Mouse (Mus musculus) CH12.LX (cell line): ENCODE measurements around the gene Slc38a9. TPM values are rescaled to one million over a fixed set of nuclear protein-coding genes. Genes with fewer than 3 reads are reported as not detected.

Source experiments
- DNase-seq: peaks from one replicate; pipeline ENCODE4 v3.0.0-alpha.2; 2013; ENCODE audit errors: extremely low read depth
- H3K27ac ChIP-seq: 2 replicates; pipeline ENCODE4 v1.5.1; 2012; ENCODE audit warnings: low read depth, mild to moderate bottlenecking, control low read depth, moderate library complexity; ENCODE audit not compliant: insufficient read depth
- H3K27me3 ChIP-seq: replicated peaks from 2 replicates; pipeline ENCODE3; 2012; ENCODE audit warnings: inconsistent platforms
- H3K36me3 ChIP-seq, 2 experiments: replicated peaks in 1 of 2; 2 replicates each; pipeline versions ENCODE3 to v1.6.1; 2012; ENCODE audit warnings: inconsistent platforms in 1 of 2, low read length in 1 of 2, mild to moderate bottlenecking in 1 of 2, mixed read lengths in 1 of 2, moderate library complexity in 1 of 2; ENCODE audit not compliant: control insufficient read depth in 1 of 2, insufficient read depth in 1 of 2
- H3K4me1 ChIP-seq, 2 experiments: 2 replicates each; pipeline ENCODE4 v1.6.1; 2012; ENCODE audit warnings: inconsistent platforms in 1 of 2, moderate library complexity in 1 of 2; ENCODE audit not compliant: insufficient read depth in 2 of 2, control insufficient read depth in 1 of 2
- H3K4me2 ChIP-seq: 2 replicates; pipeline ENCODE4 v1.6.1; 2012; ENCODE audit warnings: low read depth, mild to moderate bottlenecking, control low read depth; ENCODE audit not compliant: poor library complexity, insufficient read depth, severe bottlenecking
- H3K4me3 ChIP-seq, 3 experiments: fragments of 150-350 bp in 1 of 3; sonication (generic) in 1 of 3; replicated peaks in 1 of 3; 2 replicates each; pipeline versions ENCODE3 to v1.5.1; 2011 to 2012; ENCODE audit warnings: low read depth in 2 of 3, low read length in 2 of 3, mild to moderate bottlenecking in 2 of 3, moderate library complexity in 2 of 3, control low read depth in 1 of 3, improper control_type of control experiment in 1 of 3, inconsistent platforms in 1 of 3, mixed read lengths in 1 of 3; ENCODE audit not compliant: poor library complexity in 1 of 3
- H3K79me2 ChIP-seq: replicated peaks from 2 replicates; pipeline ENCODE4 v1.6.1; 2012; ENCODE audit warnings: mild to moderate bottlenecking, moderate library complexity; ENCODE audit not compliant: control insufficient read depth, poor library complexity, insufficient read depth, severe bottlenecking; ENCODE audit errors: extremely low read depth
- H3K9ac ChIP-seq: 2 replicates; pipeline ENCODE4 v1.6.1; 2012; ENCODE audit warnings: low read depth, mild to moderate bottlenecking, control low read depth, moderate library complexity; ENCODE audit not compliant: insufficient read depth
- H3K9me3 ChIP-seq: replicated peaks from 2 replicates; pipeline ENCODE3; 2012; ENCODE audit warnings: low read length, inconsistent platforms, mixed read lengths
- BHLHE40 ChIP-seq: IDR thresholded peaks from 2 replicates; pipeline ENCODE4 v1.6.1; 2011; ENCODE audit warnings: mild to moderate bottlenecking, low read depth, low read length, improper control_type of control experiment
- CHD2 ChIP-seq: IDR thresholded peaks from 2 replicates; pipeline ENCODE4 v1.6.1; 2011; ENCODE audit warnings: low read length, improper control_type of control experiment
- CTCF ChIP-seq, 2 experiments: IDR thresholded peaks in 1 of 2; conservative IDR thresholded peaks in 1 of 2; 2 replicates each; pipeline ENCODE4 v1.5.1; 2011 to 2012; ENCODE audit warnings: low read depth in 2 of 2, low read length in 2 of 2, improper control_type of control experiment in 1 of 2, inconsistent platforms in 1 of 2, mild to moderate bottlenecking in 1 of 2, moderate library complexity in 1 of 2
- E2F4 ChIP-seq: IDR thresholded peaks from 2 replicates; pipeline ENCODE4 v1.6.1; 2011; ENCODE audit warnings: low read depth, low read length, improper control_type of control experiment; ENCODE audit not compliant: insufficient replicate concordance
- EP300 ChIP-seq: IDR thresholded peaks from 2 replicates; pipeline ENCODE4 v1.6.1; 2011; ENCODE audit warnings: low read length, improper control_type of control experiment
- ETS1 ChIP-seq: conservative IDR thresholded peaks from 2 replicates; pipeline ENCODE4 v1.6.1; 2012; ENCODE audit warnings: low read depth, mild to moderate bottlenecking, inconsistent platforms, low read length, improper control_type of control experiment, moderate library complexity
- GABPA ChIP-seq: IDR thresholded peaks from 2 replicates; pipeline ENCODE4 v1.6.1; 2012; ENCODE audit warnings: low read depth, low read length, improper control_type of control experiment, inconsistent platforms; ENCODE audit not compliant: insufficient replicate concordance
- HCFC1 ChIP-seq: IDR thresholded peaks from 2 replicates; pipeline ENCODE4 v1.6.1; 2012; ENCODE audit warnings: low read depth, mild to moderate bottlenecking, inconsistent platforms, low read length, improper control_type of control experiment
- JUN ChIP-seq: IDR thresholded peaks from 2 replicates; pipeline ENCODE4 v1.6.1; 2011; ENCODE audit warnings: low read depth, mild to moderate bottlenecking, low read length, improper control_type of control experiment, moderate library complexity; ENCODE audit not compliant: insufficient read depth
- JUND ChIP-seq: conservative IDR thresholded peaks from 2 replicates; pipeline ENCODE4 v1.6.1; 2011; ENCODE audit warnings: low read depth, low read length, improper control_type of control experiment
- KAT2A ChIP-seq: IDR thresholded peaks from 2 replicates; pipeline ENCODE4 v1.6.1; 2012; ENCODE audit warnings: low read length, improper control_type of control experiment, inconsistent platforms; ENCODE audit not compliant: insufficient replicate concordance
- MAX ChIP-seq: IDR thresholded peaks from 2 replicates; pipeline ENCODE4 v1.6.1; 2011; ENCODE audit warnings: low read length, improper control_type of control experiment
- MEF2A ChIP-seq: IDR thresholded peaks from 2 replicates; pipeline ENCODE4 v1.6.1; 2014; ENCODE audit warnings: low read depth, mild to moderate bottlenecking, inconsistent platforms, low read length, improper control_type of control experiment, borderline replicate concordance
- MYC ChIP-seq: IDR thresholded peaks from 2 replicates; pipeline ENCODE4 v1.6.1; 2011; ENCODE audit warnings: low read depth, mild to moderate bottlenecking, improper control_type of control experiment, low read length
- POLR2AphosphoS2 ChIP-seq: IDR thresholded peaks from 2 replicates; pipeline ENCODE4 v1.6.1; 2011; ENCODE audit warnings: low read depth, low read length, improper control_type of control experiment
- RAD21 ChIP-seq: IDR thresholded peaks from 2 replicates; pipeline ENCODE4 v1.6.1; 2011; ENCODE audit warnings: low read depth, mild to moderate bottlenecking, low read length, improper control_type of control experiment, moderate library complexity
- SIN3A ChIP-seq: IDR thresholded peaks from 2 replicates; pipeline ENCODE4 v1.6.1; 2012; ENCODE audit warnings: low read length, improper control_type of control experiment, inconsistent platforms
- SMC3 ChIP-seq: IDR thresholded peaks from 2 replicates; pipeline ENCODE4 v1.6.1; 2011; ENCODE audit warnings: low read depth, low read length, improper control_type of control experiment
- TBP ChIP-seq: conservative IDR thresholded peaks from 2 replicates; pipeline ENCODE4 v1.6.1; 2011; ENCODE audit warnings: low read depth, low read length, improper control_type of control experiment
- USF2 ChIP-seq: conservative IDR thresholded peaks from 2 replicates; pipeline ENCODE4 v1.6.1; 2011; ENCODE audit warnings: low read depth, low read length, improper control_type of control experiment
- ZC3H11A ChIP-seq: IDR thresholded peaks from 2 replicates; pipeline ENCODE4 v1.6.1; 2012; ENCODE audit warnings: low read depth, mild to moderate bottlenecking, inconsistent platforms, low read length, improper control_type of control experiment
- ZNF384 ChIP-seq: IDR thresholded peaks from 2 replicates; pipeline ENCODE4 v1.6.1; 2012; ENCODE audit warnings: low read depth, low read length, improper control_type of control experiment, inconsistent platforms
- dilution Hi-C: fragments of 300-500 bp; cut with MboI; formaldehyde crosslinking; loops from 2 replicates; pipeline ENCODE4 v1.14.3; 2020; ENCODE audit warnings: low sequenced_read_pairs; ENCODE audit not compliant: extremely low pct_unique_long_range_greater_than_20kb, extremely low pct_ligation_motif_present
- in situ Hi-C: fragments of 300-500 bp; cut with MboI; formaldehyde crosslinking; loops from 3 replicates; pipeline ENCODE4 v1.14.3; 2019; ENCODE audit warnings: low sequenced_read_pairs, low pct_ligation_motif_present, low pct_unique_long_range_greater_than_20kb, mixed read lengths
- polyA plus RNA-seq: library from polyadenylated mRNA; unstranded; fragments of >175 nt; gene quantifications from 2 replicates; pipeline ENCODE4 v1.2.1, GENCODE M21; 2012; ENCODE audit warnings: low read depth; ENCODE audit not compliant: insufficient read length
- total RNA-seq, 2 experiments: library from RNA; depleted of rRNA; stranded (reverse); fragments of 300-350 nt in 1 of 2; fragments of >200 nt in 1 of 2; gene quantifications; 2 replicates each; pipeline ENCODE4 v1.2.3; 2012 to 2014

Gene Slc38a9
- total and polyA plus RNA-seq, 3 experiments: 7.8 to 10.4 (median 10.0) TPM

DNA sequence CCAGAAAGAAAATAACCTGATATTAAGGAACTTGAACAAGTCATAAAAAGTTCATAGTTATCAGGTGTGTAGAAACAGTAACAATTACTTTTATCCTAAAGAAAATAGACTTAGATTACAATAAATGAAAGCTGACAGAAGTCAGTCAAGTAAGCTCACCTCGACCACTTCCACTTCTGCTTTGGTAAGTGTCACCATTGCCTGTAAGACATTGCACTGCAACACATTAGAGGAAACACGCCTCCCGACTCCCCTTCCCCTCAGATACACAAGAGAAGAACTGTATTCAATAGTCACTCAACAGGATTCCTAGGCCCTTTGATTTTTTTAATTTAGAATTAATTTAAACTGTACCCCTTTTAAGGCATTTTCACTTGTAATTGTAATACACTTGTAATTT lies 35.9 kb upstream of the Slc38a9 start:
- no peak overlapping the region for H3K9ac ChIP-seq
- no peak for TF ChIP-seq SIN3A
- TF ChIP-seq HCFC1: no peak
- TF ChIP-seq POLR2AphosphoS2: no peak
- TF ChIP-seq CTCF (conservative IDR thresholded peaks at IDR 0.05 in 1 of 2, IDR thresholded peaks at IDR 0.05 in 1 of 2; ENCODE audit: low read depth in 2 of 2, low read length in 2 of 2): no peak
- no peak for TF ChIP-seq USF2
- TF ChIP-seq MYC: no peak
- no peak for TF ChIP-seq JUND
- TF ChIP-seq JUN: no peak
- no peak for TF ChIP-seq ZC3H11A
- TF ChIP-seq GABPA: no peak
- no peak for TF ChIP-seq EP300
- TF ChIP-seq BHLHE40: no peak
- TF ChIP-seq KAT2A: no peak
- TF ChIP-seq CHD2: no peak
- TF ChIP-seq TBP: no peak
- no peak for TF ChIP-seq MEF2A
- no peak for TF ChIP-seq ETS1
- no peak for TF ChIP-seq E2F4
- TF ChIP-seq, all 38 proteins: peak for 0
- Histone ChIP-seq H3K36me3 (no peaks in the 10 kb centered on the region), H3K9me3 (no peaks in the 10 kb centered on the region), H3K4me3 (no peak overlapping the region), H3K27ac (no peak overlapping the region), H3K4me2 (no peak overlapping the region), H3K4me1 (no peaks in the 10 kb centered on the region), H3K27me3 (no peaks in the 10 kb centered on the region), H3K79me2 (no peaks in the 10 kb centered on the region)
- in situ Hi-C loops (no loop called here), dilution Hi-C loops (no loop called here)
- peak; percentile 21 for DNase-seq

DNA sequence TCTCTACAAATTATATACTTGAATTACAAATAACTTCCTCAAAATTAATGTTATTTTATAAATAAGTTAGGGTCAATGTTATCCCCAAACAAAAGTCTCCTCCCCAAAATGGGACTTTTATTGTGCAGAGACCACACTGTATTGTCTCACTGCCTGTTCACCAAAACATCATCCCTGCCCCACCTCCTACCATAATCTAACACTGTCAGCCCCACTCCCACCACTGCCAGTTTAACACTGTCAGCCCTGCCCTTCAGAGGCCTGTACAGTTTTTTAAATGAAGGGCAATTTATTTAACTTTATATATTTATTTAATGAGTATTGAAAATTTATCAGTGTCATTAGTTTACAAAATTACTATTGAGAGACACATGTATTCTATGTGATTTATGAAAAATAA lies 35.0 kb upstream of the Slc38a9 start:
- no peaks in the 10 kb centered on the region for H3K79me2 ChIP-seq
- H3K27me3 ChIP-seq: no peaks in the 10 kb centered on the region
- TF ChIP-seq SIN3A (no peak), ZNF384 (no peak), RAD21 (no peak), MAX (no peak), GABPA (no peak), KAT2A (no peak), SMC3 (no peak)
- in situ Hi-C loops: no loop called here
- H3K9me3 ChIP-seq: no peaks in the 10 kb centered on the region
- H3K4me1 ChIP-seq: no peaks in the 10 kb centered on the region
- dilution Hi-C loops: no loop called here
- no peak overlapping the region for H3K4me3 ChIP-seq
- H3K27ac ChIP-seq: no peak overlapping the region
- H3K4me2 ChIP-seq: no peak overlapping the region
- no peak overlapping the region for H3K9ac ChIP-seq
- H3K36me3 ChIP-seq: no peaks in the 10 kb centered on the region
- DNase-seq: no peak
